Mouse (Mus musculus) heart, postnatal 0 days (tissue): ENCODE data around the gene Opn1sw.

Experiments
- CTCF ChIP-seq: IDR thresholded peaks from 2 replicates; pipeline ENCODE4 v1.5.1; 2016; ENCODE audit warnings: antibody characterized with exemption, control low read depth, low read depth
- EP300 ChIP-seq: IDR thresholded peaks from 2 replicates; pipeline ENCODE4 v1.6.1; 2016; ENCODE audit warnings: antibody characterized with exemption, low read depth

GRCm38 (mm10) chr6:29425118-29425517 lies 36.9 kb upstream of the Opn1sw start:
- no peak for TF ChIP-seq CTCF
- no peak for TF ChIP-seq EP300
